Mouse (Mus musculus) ES-E14 (cell line): ENCODE measurements around the gene Inpp5b.

ENCODE experiments used
- CHD2 ChIP-seq: IDR thresholded peaks from 2 replicates; pipeline ENCODE4 v1.6.1; 2014; ENCODE audit warnings: mild to moderate bottlenecking, low read depth, low read length, inconsistent platforms
- HCFC1 ChIP-seq: IDR thresholded peaks from 2 replicates; pipeline ENCODE4 v1.6.1; 2012; ENCODE audit warnings: low read length, inconsistent platforms, borderline replicate concordance; ENCODE audit not compliant: insufficient read depth
- MAFK ChIP-seq: IDR thresholded peaks from 2 replicates; pipeline ENCODE4 v1.6.1; 2014; ENCODE audit warnings: mild to moderate bottlenecking, low read depth, low read length, inconsistent platforms; ENCODE audit not compliant: insufficient read depth
- ZC3H11A ChIP-seq: IDR thresholded peaks from 2 replicates; pipeline ENCODE4 v1.6.1; 2012; ENCODE audit warnings: low read depth, mild to moderate bottlenecking, inconsistent platforms, low read length, borderline replicate concordance
- ZNF384 ChIP-seq: IDR thresholded peaks from 2 replicates; pipeline ENCODE4 v1.6.1; 2012; ENCODE audit warnings: low read depth, low read length, inconsistent platforms

GRCm38 (mm10) chr4:124843493-124843892 lies 101.8 kb downstream of the Inpp5b start:
- no peak for TF ChIP-seq CHD2
- no peak for TF ChIP-seq ZNF384
- TF ChIP-seq HCFC1, result no peak
- TF ChIP-seq MAFK, result no peak
- no peak for TF ChIP-seq ZC3H11A
